Mouse (Mus musculus) liver, embryonic 11.5 days (tissue): Measurements from ENCODE around the gene Gmppa. TPM values are rescaled to one million over a fixed set of nuclear protein-coding genes. Genes with fewer than 3 reads are reported as not detected.

Experiments used
- ATAC-seq: fragments of 200-750 bp; cut with Nextera tagmentation; replicated peaks from 2 replicates; pipeline ENCODE4 v1.8.0; 2017; ENCODE audit warnings: moderate number of reproducible peaks, mild to moderate bottlenecking, moderate TSS enrichment, moderate library complexity; ENCODE audit not compliant: low FRiP score
- DNase-seq: peaks from one replicate; pipeline ENCODE4 v3.0.0-alpha.2; 2017; ENCODE audit warnings: low spot score
- H3K27ac ChIP-seq: fragments of 300-500 bp; sonication (generic); 2 replicates; pipeline ENCODE4 v1.5.1; 2014; ENCODE audit warnings: mild to moderate bottlenecking, low read depth, low read length, control low read depth
- H3K27me3 ChIP-seq: fragments of 300-500 bp; sonication (generic); replicated peaks from 2 replicates; pipeline ENCODE4 v1.6.1; 2014; ENCODE audit warnings: low read length, mixed read lengths; ENCODE audit not compliant: control insufficient read depth, insufficient read depth
- H3K36me3 ChIP-seq: fragments of 300-500 bp; sonication (generic); 2 replicates; pipeline ENCODE4 v1.6.1; 2014; ENCODE audit warnings: mild to moderate bottlenecking, low read length, moderate library complexity, mixed read lengths; ENCODE audit not compliant: control insufficient read depth, insufficient read depth
- H3K4me1 ChIP-seq: fragments of 300-500 bp; sonication (generic); replicated peaks from 2 replicates; pipeline ENCODE4 v1.6.1; 2014; ENCODE audit warnings: low read length, mixed read lengths; ENCODE audit not compliant: control insufficient read depth, insufficient read depth
- H3K4me2 ChIP-seq: fragments of 300-500 bp; sonication (generic); 2 replicates; pipeline ENCODE4 v1.6.1; 2014; ENCODE audit warnings: mild to moderate bottlenecking, control low read depth, moderate library complexity
- H3K4me3 ChIP-seq: fragments of 300-500 bp; sonication (generic); 2 replicates; pipeline ENCODE4 v1.5.1; 2014; ENCODE audit warnings: low read depth, low read length, control low read depth
- H3K9ac ChIP-seq: fragments of 300-500 bp; sonication (generic); 2 replicates; pipeline ENCODE4 v1.6.1; 2014; ENCODE audit warnings: low read depth, low read length, control low read depth
- H3K9me3 ChIP-seq: fragments of 300-500 bp; sonication (generic); 2 replicates; pipeline ENCODE4 v1.6.1; 2016; ENCODE audit warnings: low read length, inconsistent platforms, mixed read lengths; ENCODE audit not compliant: control insufficient read depth
- WGBS: fragments of 180-500 bp; shearing (Covaris S2); extraction: QIAGEN DNeasy Blood & Tissue Kit; methylation state at CpG from one replicate; pipeline ENCODE4 v1.1.7; 2014; 5-methylcytosine and 5-hydroxymethylcytosine counted together
- polyA plus RNA-seq: library from polyadenylated mRNA; unstranded; fragments of >200 nt; fragmentation: Nextera tagmentation; extraction: Ambion mirVana; gene quantifications from 2 replicates; pipeline ENCODE4 v1.2.1, GENCODE M21; 2014

The Gmppa gene
- polyA plus RNA-seq, 1 experiment from 2014 or later = 69.1 TPM

DNA sequence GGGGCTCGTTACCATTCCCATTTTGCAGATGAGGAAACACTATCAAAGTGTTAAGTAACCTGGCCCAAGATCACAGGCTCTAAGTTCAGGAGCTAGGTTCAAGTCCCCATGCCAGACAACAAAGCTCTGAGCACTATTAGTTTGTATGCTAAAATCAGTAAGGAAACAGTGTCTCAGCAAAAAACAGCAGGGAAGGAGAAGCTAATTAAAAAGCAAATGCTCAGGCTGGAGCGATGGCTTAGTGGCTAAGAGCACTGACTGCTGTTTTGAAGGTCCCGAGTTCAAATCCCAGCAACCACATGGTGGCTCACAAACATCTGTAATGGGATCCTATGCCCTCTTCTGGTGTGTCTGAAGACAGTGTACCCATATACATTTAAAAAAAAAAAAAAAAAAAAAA lies 23.5 kb upstream of the Gmppa start:
- H3K27me3 ChIP-seq = no peaks in the 10 kb centered on the region
- no peak overlapping the region for H3K9ac ChIP-seq
- H3K9me3 ChIP-seq = no peaks in the 10 kb centered on the region
- WGBS = 82% methylated on average over 3 of the region's 3 CpGs
- no peaks in the 10 kb centered on the region; the same call in 1 of the 2 replicates for H3K36me3 ChIP-seq
- ATAC-seq = no peak
- DNase-seq = no peak
- H3K27ac ChIP-seq = no peak overlapping the region
- H3K4me3 ChIP-seq = no peak overlapping the region
- no peak overlapping the region for H3K4me2 ChIP-seq
- H3K4me1 ChIP-seq = no peaks in the 10 kb centered on the region

- H3K9ac ChIP-seq = no peak overlapping the region
- H3K27me3 ChIP-seq = no peaks in the 10 kb centered on the region
- H3K9me3 ChIP-seq = no peaks in the 10 kb centered on the region
- H3K27ac ChIP-seq = no peak overlapping the region
- no peak for ATAC-seq
- no peak overlapping the region for H3K4me3 ChIP-seq
- no peaks in the 10 kb centered on the region for H3K4me1 ChIP-seq
- 45% methylated on average over 3 of the region's 3 CpGs for WGBS
- DNase-seq = peak; percentile 37
- no peak overlapping the region for H3K4me2 ChIP-seq
- no peaks in the 10 kb centered on the region; the same call in 1 of the 2 replicates for H3K36me3 ChIP-seq
Observed at GRCm38 (mm10) chr1:75413749-75414148, 22.0 kb upstream of the Gmppa start.

DNA sequence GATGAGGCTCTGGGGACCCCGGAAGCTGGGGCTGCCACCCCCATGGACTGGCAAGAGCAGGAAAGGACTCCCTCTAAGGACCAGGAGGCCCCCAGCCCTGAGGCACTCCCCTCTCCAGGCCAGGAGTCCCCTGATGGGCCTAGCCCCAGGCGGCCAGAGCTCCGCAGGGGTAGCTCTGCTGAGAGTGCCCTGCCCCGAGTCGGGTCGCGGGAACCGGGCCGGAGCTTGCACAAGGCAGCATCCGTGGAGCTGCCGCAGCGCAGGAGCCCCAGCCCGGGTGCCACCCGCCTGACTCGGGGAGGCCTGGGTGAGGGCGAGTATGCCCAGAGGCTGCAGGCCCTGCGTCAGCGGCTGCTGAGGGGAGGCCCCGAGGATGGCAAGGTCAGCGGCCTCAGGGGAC lies 13.9 kb upstream of the Gmppa start:
- peak overlapping the region; percentile 61 for H3K4me2 ChIP-seq

GRCm38 (mm10) chr1:75422216-75422822 lies 13.4 kb upstream of the Gmppa start:
- peak; percentile 43 for DNase-seq
- no peaks in the 10 kb centered on the region for H3K36me3 ChIP-seq

More for the DNA sequence above, 13.9 kb upstream of the Gmppa start:
- H3K9me3 ChIP-seq = no peaks in the 10 kb centered on the region
- H3K4me3 ChIP-seq = no peak overlapping the region; the same call in 1 of the 2 replicates
- H3K4me1 ChIP-seq = peaks cover 19% of the 10 kb centered on the region; the same call in 1 of the 2 replicates
- ATAC-seq (no peak), DNase-seq (no peak)
- 11% methylated on average over 20 of the region's 20 CpGs for WGBS
- H3K27me3 ChIP-seq = peaks cover 51% of the 10 kb centered on the region
- no peak overlapping the region for H3K9ac ChIP-seq
- H3K27ac ChIP-seq = no peak overlapping the region
- H3K36me3 ChIP-seq = no peaks in the 10 kb centered on the region

GRCm38 (mm10) chr1:75422823-75423471 lies 12.8 kb upstream of the Gmppa start:
- Histone ChIP-seq H3K36me3 (no peaks in the 10 kb centered on the region), H3K9ac (peak overlapping the region; percentile 37), H3K27me3 (peaks cover 53% of the 10 kb centered on the region), H3K9me3 (no peaks in the 10 kb centered on the region), H3K4me3 (peak overlapping the region; percentile 37), H3K4me1 (peaks cover 20% of the 10 kb centered on the region; the same call in 1 of the 2 replicates), H3K4me2 (peak overlapping the region; percentile 61), H3K27ac (no peak overlapping the region)
- 3% methylated on average over 71 of the region's 71 CpGs for WGBS
- peak; percentile 57 for DNase-seq
- no peak for ATAC-seq

More at GRCm38 (mm10) chr1:75422216-75422822, 13.4 kb upstream of the Gmppa start:
- WGBS = 7% methylated on average over 27 of the region's 32 CpGs
- Histone ChIP-seq H3K9me3 (no peaks in the 10 kb centered on the region), H3K4me2 (peak overlapping the region; percentile 61), H3K4me3 (peak overlapping the region; percentile 37), H3K27me3 (peaks cover 51% of the 10 kb centered on the region), H3K27ac (no peak overlapping the region), H3K9ac (peak overlapping the region; percentile 37; the same call in 1 of the 2 replicates), H3K4me1 (peaks cover 20% of the 10 kb centered on the region; the same call in 1 of the 2 replicates)
- ATAC-seq = no peak

GRCm38 (mm10) chr1:75423780-75424390 lies 11.8 kb upstream of the Gmppa start:
- Histone ChIP-seq H3K9ac (no peak overlapping the region), H3K4me3 (no peak overlapping the region), H3K27ac (no peak overlapping the region), H3K4me2 (no peak overlapping the region), H3K27me3 (peaks cover 56% of the 10 kb centered on the region), H3K4me1 (peaks cover 20% of the 10 kb centered on the region; the same call in 1 of the 2 replicates), H3K36me3 (no peaks in the 10 kb centered on the region), H3K9me3 (no peaks in the 10 kb centered on the region)
- 67% methylated on average over 11 of the region's 11 CpGs for WGBS
- no peak for ATAC-seq
- no peak for DNase-seq

- Histone ChIP-seq H3K27ac (no peak overlapping the region), H3K36me3 (no peaks in the 10 kb centered on the region), H3K4me2 (no peak overlapping the region), H3K27me3 (peaks cover 56% of the 10 kb centered on the region), H3K4me1 (peaks cover 20% of the 10 kb centered on the region; the same call in 1 of the 2 replicates), H3K9me3 (no peaks in the 10 kb centered on the region), H3K9ac (no peak overlapping the region), H3K4me3 (no peak overlapping the region)
- no peak for ATAC-seq
- DNase-seq = peak; percentile 60
- 17% methylated on average over 10 of the region's 10 CpGs for WGBS
Observed at GRCm38 (mm10) chr1:75425796-75426471, 9.8 kb upstream of the Gmppa start.

DNA sequence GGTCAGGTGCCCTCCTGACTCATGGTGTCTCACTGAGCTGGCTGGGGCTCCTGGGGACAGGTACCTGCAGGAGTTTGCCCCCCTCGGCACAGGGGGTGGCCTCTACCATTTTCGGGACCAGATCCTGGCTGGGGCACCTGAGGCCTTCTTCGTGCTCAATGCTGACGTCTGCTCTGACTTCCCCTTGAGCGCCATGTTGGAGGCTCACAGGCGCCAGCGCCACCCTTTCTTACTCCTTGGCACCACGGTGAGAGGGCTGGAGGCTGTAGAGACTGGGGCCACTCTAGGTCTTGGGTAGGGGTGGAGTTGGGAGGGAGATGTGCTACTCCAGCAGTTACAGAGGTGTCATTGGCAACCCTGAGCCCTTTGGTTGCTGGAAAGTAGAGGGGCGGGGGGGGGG lies 3.1 kb downstream of the Gmppa start:
- ATAC-seq = no peak

More for the DNA sequence above, 3.1 kb downstream of the Gmppa start:
- Histone ChIP-seq H3K4me2 (no peak overlapping the region), H3K9ac (no peak overlapping the region), H3K9me3 (no peaks in the 10 kb centered on the region), H3K27me3 (no peaks in the 10 kb centered on the region), H3K4me3 (no peak overlapping the region), H3K4me1 (peaks cover 21% of the 10 kb centered on the region), H3K27ac (no peak overlapping the region), H3K36me3 (peaks cover 2% of the 10 kb centered on the region; the same call in 1 of the 2 replicates)
- no peak for DNase-seq
- 82% methylated on average over 8 of the region's 9 CpGs for WGBS
